Mouse (Mus musculus) c-Kit-negative CD71-positive TER-119-positive erythroid progenitor cells, embryonic 14.5 days (primary cell): ENCODE results near the gene Serf2.

ENCODE experiments used
- DNase-seq: peaks from one replicate; pipeline ENCODE4 v3.0.0-alpha.2; 2013; ENCODE audit warnings: low read depth, low spot score

Gene Serf2

DNA sequence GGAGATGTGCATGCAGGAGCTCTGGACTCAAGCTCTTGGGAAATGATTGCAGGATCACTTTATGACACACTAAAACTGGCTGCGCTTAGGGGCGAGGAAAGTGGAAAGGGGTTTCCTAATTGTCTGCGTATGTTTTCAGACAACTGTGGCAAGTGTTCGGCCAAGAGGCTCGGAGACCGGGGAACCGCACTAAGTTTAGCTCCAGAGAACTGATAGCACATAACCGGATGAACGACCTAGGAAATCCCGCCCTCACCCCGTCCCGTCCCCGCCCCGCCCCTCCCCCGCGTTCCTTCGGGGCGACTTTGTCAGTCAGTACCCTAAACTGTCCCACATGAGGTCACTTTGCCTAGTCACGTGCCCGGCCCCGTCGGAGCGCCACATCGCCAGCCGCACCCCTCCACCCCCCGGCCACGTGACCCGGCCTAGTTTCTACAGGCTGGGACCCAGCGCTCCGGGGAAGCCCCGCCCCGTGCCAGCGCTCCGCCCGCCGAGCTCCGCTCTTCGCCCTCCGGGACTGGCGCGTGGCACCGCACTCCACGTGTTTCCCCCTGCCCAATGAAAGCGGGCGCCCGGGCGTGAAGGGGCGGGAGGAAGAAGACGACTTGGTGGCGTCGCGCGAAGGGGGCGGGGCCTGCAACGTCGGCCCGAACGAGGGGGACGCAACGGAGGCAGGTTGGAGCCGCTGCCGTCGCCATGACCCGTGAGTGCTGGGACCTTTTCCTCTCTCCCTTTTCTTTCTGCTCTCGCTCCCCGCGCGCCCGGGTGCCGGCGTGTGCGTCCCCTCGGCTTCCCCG lies at the start of gene Serf2:
Gene Serf2 (plus strand): TSS at position 457 of the 797 bp plus-strand sequence.
- DNase-seq, result peak; percentile 95

DNA sequence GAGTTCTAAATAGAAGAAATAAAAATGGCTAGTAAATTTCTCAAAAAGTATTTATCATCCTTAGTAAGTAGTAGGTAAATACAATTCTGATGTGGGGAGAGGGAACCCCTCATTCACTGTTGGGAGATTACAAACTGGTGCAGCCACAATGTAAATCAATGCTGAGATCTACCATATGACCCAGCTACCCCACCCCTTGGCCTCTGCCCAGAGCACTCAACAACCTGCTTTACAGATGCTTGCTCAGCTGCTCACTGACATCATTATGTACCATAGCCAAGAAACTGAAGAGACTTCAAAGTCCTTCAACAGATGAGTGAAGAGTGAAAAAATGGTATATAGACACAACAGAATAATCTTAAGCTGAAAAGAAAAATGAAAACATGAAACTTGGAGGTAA lies 45.7 kb upstream of the Serf2 start:
- DNase-seq, result no peak

DNA sequence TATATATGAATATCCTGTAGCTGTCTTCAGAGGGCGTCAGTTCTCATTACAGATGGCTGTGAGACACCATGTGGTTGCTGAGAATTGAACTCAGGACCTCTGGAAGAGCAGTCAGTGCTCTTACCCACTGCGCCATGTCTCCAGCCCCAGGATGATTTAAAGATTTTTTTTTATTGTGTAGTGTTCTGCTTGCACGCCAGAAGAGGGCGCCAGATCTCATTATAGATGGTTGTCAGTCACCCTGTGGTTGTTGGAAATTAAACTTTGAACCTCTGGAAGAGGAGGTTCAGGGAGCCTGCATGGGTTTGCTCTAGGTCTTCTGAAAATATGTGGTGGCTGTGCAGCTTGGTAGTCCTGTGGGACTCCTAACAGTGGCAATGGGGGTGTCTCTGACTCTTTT lies 40.8 kb upstream of the Serf2 start:
- DNase-seq, result peak; percentile 67

DNA sequence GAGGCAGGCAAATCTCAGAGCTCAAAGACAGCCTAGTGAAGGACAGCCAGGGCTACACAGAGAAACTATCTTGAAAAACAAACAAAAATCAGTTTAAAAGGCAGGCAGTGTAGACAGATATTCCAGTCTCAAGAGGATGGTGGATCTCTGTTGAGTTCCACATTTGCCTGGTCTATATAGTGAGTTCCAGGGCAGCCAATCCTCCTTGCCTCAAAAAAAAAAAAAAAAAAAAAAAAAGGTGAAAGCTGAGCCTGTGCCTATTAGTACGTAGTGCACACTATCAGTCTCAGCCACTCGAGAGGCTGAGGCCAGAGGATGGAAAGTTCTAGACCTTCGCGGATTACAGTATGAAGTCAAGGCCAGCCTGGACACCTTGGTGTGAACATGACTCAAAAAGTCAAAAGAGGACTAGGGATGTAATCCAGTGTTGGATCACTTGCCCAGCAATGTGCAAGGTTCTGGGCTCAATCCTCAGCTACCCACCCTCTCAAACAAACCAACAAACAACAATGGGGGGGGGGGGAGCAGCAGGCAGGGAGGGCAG lies 36.1 kb upstream of the Serf2 start:
- peak; percentile 41 for DNase-seq

DNA sequence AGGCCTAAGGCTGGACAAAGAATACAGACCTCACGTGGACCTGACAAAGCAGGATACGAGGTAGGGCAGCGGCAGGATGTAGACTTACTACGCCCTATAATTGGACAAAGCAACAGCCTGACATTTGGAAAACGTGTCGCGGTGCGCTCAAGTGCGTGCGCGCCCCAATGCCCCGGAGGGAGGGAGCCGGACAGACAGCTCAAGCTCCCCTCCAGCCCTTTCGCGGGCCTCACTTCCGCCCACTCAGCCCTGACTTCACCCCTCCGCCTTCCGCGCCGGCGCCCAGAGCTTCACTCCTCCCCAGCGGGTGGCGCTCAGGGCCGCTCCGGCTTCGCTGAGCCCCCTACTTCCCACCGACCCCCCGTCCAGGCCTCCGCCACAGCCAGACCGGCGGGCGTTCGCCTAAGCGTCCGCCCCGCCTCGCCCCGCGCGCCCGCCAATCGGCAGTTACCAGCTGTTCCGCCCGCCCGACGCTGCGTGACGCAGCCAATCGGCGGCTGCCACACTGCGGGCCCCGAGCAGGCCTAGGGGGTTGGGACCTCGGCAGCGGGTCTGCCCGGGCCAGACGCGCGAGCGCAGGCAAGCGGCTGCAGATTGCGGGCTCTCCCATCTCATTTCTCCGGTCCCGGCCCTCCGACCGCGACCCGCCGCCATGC lies 35.5 kb upstream of the Serf2 start, which contains the start of the genes Pdia3 and Catsper2:
Gene Pdia3 (plus strand): TSS at position 389 of the 656 bp plus-strand sequence.
Gene Catsper2 (minus strand): TSS at position 406 of the 656 bp plus-strand sequence.
- peak; percentile 83 for DNase-seq

DNA sequence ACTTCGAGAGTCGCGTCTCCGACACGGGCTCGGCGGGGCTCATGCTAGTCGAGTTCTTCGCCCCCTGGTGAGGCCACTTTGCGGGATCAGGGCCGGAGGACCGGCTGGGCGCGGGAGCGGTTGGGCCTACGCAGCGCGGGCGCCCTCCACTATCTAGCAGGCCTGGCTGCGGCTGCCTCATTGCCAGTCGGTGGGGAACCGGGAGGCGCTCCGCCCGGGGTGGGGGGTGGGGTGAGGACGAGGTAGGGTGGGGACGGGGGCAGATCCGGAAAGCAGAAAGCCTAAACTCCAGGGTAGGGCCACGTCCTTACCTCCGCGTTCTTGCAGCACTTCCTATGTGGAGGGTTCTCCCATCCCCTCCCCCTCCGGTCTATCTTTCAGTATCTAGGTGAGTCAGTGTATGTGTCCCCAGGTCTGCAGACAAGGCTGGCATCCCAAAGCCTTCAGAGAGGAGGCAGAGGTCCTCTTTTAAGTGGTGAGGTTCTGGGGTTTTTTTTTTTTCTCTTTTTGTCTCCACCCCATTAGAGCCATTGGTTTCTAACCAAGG lies 34.8 kb upstream of the Serf2 start:
- DNase-seq, result peak; percentile 42

DNA sequence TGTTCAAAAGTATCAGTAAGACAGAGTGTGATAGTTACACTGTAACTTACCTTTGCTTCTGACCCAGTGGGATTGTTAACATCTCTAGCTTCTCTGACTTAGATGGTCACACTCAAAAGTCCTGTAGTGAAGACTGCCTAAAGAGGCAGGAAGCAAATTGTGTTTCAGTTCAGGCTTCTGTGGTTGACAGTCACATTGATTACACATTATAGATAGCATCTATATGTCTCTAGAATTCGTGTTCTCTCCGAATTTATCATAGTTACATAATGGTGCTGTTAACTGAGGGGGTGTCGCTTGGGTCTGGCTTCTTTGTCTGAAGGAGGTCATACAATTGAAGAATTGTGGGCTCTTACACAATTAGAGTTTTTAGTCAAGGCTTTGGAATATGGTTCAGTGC lies 33.9 kb upstream of the Serf2 start:
- no peak for DNase-seq

DNA sequence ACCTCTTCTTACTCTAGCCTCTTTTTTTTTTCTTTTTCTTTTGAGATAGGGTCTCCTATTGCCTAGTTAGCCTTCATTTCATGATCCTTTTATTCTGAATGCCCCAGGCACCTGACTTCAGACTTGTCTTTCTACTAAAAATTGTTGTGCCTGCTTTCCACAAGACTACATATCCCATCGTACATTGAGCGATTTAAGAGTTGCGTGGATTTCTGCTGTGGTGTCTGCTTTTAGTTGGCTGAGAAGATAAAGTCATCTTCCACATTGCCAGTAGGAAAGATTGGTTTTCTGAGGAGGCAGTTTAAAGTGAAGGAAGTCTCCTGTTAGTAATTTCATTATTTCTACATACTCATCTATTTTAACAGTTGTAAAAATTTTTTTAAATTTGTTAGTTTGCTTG lies 33.4 kb upstream of the Serf2 start:
- no peak for DNase-seq

DNA sequence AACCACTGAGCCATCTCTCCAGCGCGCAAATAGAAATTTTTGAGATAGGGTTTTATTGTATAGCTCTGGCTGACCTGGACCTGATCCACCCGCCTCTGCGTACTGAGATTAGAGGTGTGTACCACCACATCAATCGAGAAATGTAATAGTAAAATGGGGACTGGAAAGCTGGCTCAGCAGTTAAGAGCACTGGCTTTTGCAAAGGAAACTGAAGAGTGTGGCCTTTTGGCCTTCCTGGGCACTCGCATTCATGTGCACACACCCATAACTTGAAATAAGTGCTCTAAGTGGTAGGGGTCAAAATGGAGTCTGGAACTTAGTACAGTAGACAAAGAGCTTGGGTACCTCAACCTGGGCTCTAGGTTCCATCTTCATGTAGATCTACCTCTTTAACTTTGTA lies 32.6 kb upstream of the Serf2 start:
- no peak for DNase-seq

DNA sequence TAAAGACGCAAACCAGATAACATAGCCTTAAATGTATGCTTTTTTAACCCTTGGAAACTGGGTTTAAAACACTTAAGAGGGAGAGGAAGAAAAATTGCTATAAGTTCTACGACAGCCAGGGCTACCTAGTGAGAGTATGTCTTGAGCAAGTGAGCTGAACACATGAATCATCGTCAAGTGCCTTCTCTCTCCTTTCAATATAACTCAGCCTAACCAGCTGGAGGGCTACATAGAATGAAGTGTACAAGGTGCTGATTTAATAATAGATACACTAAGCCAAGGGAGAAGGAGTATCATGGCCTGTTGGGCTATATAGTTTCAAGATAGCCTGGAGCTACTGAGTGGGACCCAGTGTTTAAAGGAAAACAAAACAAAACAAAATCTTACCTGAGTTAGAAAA lies 30.5 kb upstream of the Serf2 start:
- DNase-seq, result no peak

DNA sequence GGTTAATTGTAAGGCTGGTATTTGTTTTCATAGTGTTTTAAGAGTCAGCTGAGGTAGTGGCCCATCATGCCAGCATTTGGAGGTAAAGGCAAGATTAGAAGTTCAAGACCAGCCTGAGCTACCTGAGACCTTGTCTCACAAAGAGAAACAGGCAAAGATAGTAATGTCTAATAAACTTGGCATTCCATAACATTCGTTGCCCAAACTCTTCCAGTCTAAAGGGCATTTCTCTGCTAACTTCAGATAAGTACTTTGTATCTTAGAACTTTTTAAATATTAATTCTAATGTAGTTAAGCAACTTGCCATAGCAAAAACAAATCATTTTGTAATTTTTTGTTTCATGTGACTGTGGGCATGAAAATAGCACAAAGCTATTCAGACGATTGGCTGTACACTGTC lies 25.8 kb upstream of the Serf2 start:
- no peak for DNase-seq

DNA sequence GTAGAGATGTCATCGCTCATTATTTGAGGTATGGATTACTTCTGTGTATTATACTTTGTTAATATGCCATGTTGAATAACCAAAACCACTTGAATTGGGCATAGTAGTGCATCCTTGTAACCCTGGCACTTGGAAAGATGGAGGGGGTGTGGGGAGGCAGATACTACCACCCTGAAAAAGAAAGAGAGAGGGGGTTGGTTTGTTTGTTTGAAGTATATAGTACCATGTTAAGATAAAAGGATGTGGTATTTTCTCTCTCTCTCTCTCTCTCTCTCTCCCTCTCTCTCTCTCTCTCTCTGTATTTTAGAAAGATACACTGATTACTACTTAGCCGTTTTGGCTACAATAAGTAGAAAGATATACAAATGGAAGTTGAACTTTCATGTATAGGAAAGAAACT lies 23.1 kb upstream of the Serf2 start:
- DNase-seq, result no peak

DNA sequence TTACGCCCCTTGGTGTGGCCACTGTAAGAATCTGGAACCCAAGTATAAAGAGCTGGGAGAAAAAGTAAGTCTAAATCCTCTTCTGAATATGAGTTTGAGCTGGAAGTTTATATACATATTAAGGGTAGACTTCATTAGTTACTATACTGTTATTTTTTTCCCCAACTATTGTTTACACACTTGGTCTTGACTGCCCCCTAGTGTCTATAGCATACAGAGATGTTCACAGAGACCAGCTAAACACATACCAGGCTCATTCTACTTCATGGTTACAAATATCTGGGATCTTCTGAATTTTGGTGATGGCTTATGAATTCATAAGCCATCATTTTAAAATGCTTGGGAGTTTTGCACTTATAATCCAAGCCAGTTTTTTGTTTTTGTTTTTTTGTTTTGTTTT lies 14.1 kb upstream of the Serf2 start:
- no peak for DNase-seq

DNA sequence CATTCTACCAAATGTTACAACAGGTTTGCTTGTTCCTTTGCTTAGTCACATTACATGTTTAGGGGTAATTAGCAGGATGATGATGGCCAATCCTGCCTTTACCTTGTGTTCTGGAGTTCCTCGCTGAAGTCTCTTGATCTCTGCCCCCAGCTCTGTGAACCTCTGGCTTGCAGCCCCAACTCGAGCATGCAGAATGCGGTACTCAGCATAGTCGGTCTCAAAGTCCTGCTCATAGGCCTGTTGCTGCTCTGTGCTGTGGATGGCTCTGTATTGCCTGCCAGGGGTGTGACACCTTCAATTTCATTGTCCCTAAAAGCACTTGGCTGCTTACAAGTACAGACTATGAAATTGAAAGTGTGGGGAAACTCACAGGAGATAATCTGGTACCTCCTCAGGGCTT lies 9.2 kb upstream of the Serf2 start:
- DNase-seq, result no peak

DNA sequence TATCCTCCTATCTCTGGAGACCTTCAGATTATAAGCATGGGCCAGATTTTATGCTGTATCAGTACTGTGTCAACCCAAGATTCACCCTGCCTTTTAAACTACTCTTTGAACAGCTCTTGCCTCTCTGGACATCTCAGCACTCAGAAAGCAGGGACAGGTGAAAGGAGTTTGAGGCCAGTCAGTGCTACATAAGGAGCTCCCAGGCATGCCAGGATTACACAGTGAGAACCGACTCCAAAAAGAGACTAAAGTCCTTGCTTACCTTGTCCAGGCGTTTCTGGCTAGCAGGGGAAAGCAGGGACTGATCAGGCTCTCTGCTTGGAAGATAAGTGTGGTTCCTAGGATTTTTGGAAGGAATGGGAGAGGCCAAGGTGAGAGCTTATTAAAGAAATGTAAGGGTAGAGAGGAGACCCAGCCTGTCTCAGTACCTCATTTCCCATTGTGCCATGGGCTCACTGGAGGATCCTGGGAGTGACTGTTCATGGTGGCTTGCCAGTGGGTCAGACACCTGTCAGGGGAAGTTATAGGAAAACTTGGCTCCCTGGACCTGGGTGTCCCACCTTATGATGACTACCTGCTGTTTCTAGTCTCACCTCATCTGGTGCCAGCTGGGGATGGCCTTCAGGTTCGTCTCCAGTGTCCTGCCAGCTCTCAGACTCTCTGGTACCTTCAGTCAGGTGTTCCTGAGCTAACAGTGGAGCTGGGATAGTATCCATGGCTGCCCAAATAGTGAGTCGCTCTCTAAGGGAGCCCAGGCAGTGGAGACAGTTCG lies 8.0 kb upstream of the Serf2 start:
- DNase-seq, result no peak

DNA sequence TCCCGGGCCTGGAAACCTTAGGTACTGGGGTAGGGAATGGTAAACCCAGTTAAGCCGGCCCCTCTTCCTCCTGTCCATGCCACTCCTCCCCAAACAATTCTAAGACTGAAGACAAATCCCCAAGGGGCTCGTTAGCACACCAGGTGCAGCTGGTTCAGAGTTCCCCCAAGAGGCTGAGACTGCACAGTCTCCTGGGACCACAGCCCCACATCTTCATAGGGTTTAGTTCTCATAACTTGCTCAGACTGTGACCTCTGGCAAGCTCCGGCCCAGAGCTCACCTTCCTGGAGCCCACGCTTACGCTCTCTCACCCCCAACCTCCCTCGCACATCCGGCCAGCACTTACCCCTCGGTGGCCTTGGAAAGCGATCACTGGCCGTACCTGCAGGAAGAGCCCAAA lies 7.2 kb upstream of the Serf2 start:
- no peak for DNase-seq

DNA sequence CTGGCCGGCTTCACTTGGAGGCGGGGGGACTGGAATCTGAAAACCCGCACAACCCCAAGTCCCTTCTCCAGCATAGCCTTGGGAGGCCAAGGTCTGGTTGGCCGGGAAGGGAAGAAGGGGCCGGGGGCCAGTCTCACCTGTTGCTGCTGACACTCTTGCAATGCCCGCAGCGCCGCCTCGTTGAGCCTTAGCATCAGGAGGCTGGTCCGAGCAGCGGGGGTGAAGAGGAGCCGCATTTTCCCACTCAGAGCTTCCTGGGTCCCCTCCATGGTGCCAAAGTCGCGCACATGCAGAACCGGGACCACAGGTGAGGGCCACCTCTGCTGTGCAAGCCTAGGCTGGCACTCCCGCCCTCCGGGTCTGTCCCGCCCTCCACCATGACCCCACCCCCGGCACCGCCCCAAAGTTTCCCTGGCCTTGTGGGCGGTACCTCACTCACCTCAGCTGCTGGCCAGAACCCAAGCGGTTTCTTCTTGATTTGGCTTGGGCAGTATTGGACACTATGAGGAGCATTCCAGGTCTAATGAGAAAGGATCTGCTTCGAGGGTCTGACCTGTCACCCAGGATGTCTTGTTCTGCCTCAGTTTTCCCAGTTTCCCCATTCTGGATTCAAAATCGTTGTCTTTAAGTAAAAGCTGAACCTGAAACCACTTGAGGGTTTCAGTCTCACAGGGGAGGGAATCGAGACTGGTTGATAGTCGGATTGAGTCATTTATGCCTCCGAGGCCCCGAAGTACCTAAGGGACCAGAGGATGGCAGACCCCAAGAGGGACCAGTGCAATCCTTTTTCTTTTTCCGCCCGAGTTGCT lies 6.5 kb upstream of the Serf2 start:
- peak; percentile 69 for DNase-seq

DNA sequence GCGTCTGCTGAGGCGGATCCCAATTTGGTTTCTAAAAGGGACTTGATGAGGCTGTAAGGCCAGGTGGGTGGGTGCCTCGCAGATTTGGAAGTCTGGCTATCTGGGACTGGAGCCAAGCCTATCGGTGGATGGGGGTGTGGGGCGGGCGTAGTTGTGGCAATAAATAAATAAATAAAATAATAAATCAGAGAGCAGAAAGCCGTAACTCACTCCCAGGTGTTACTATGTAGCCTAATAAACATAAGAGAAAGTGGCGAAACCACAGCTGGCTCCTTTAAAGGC lies 6.0 kb upstream of the Serf2 start:
- DNase-seq, result no peak

DNA sequence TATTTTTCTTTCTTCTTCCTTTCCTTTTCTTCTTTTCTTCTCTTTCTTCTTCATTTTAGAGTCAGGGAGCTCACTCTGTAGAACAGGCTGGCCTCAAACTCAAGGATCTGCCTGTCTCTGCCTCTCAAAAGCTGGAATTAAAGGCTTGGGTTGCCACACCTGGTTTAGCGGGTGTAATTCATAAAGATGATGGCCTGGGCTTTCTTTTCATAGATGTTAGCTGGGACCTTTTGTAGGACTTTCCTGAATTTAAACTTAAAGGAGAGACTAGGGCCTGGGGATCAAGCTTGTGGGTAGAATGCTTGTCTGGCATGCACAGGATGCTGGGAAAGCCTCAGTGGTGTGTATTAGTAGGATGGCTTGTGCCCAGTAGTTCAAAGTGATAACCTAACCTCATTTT lies 4.8 kb upstream of the Serf2 start, which contains the start of gene Ell3:
Gene Ell3 (minus strand): TSS at position 101 of the 400 bp plus-strand sequence.
- DNase-seq, result no peak

DNA sequence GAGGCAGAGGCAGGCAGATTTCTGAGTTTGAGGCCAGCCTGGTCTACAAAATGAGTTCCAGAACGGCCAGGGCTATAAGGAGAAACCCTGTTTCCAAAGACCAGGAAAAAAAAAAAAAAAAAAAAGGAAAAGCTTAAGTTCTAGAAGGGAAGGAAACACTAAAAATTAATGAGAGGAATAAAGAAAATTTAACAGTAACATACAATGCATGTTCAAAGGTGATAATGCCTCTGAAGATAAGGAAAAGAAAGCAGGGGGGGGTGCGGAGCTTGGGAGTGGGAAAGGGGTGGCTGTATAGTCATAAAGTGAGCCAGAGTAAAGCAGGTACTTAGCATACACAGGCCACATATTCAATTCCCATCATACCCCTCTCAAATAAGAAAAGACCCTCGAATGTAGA lies 3.9 kb upstream of the Serf2 start:
- DNase-seq, result no peak

DNA sequence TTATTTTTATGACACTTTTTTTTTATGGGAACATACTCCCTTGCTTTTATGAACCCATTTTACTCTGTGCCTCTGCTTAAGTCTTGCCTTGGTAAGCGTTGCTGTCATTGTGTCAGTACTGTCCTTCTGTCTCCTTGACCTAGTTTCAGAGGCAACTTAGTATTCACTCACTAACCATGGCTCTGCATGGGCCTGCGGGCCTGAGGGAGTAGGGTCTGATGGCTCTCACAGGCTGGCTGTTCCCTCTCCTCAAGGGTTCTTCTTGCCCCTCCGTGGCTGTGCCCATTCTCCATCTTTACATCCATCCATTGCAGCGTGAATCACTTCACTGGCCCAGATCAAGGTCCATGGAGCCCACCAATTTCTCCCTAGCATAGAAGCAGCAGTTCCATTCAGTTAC lies 2.5 kb upstream of the Serf2 start:
- DNase-seq, result no peak
